Mouse (Mus musculus): ENCODE measurements around the gene Alpl. TPM values are rescaled to one million over a fixed set of nuclear protein-coding genes. Genes with fewer than 3 reads are reported as not detected.

Alpl gene
- polyA plus RNA-seq, 1 experiment from 2014 or later, result 14.6 TPM

DNA sequence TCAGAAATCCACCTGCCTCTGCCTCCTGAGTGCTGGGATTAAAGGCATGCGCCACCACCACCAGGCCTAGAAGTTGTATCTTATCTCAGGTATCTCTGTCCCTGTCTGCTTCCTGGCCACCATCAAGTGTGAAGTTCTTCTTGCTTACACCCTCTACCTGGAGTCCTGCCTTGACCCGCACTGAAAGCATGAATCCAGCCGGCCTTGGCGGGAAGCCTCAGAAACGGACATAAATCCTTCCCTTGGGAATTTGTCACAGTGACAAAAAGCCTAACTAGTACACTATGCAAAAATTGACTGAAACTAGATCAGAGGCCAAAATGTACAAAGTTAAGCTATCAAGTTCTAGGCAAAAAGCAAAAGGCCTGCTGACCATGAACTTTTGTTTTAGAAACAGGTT, 26.4 kb upstream of the Alpl start:
- ATAC-seq (ENCODE audit: low FRiP score), result no peak
- Histone ChIP-seq H3K36me3 (no peaks in the 10 kb centered on the region), H3K4me3 (replicated peaks) (no peak overlapping the region), H3K27ac (replicated peaks) (no peak overlapping the region), H3K9ac (replicated peaks) (no peak overlapping the region), H3K4me1 (peaks cover 3% of the 10 kb centered on the region; the same call in 1 of the 2 replicates), H3K4me2 (no peak overlapping the region), H3K27me3 (replicated peaks) (no peaks in the 10 kb centered on the region), H3K9me3 (replicated peaks) (no peaks in the 10 kb centered on the region)
- 88% methylated on average over 5 of the region's 5 CpGs for WGBS

DNA sequence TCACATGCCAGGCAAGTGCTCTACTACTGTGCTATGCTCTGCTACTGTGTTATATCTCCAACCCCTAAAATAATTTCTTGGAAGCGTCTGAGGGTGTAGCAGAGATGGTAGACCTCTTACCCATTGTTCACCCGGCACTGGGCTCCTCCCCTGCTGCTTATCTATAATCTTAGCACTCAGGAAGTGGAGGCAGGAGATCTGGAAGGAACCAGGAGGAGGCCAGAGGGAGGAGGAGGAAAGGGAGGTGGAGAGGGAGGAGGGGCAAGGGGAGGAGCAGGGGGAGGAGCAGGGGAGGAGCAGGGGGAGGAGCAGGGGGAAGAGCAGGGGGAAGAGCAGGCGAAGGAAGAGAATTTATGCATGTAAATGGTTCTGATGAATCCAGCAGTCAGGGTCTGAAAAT, 24.5 kb upstream of the Alpl start:
- H3K4me1 ChIP-seq, result peaks cover 3% of the 10 kb centered on the region; the same call in 1 of the 2 replicates
- H3K9ac ChIP-seq (replicated peaks), result no peak overlapping the region
- no peak for ATAC-seq (ENCODE audit: low FRiP score)
- no peak overlapping the region for H3K27ac ChIP-seq (replicated peaks)
- H3K4me2 ChIP-seq, result no peak overlapping the region
- 71% methylated on average over 3 of the region's 3 CpGs for whole genome bisulfite sequencing
- no peaks in the 10 kb centered on the region for H3K9me3 ChIP-seq (replicated peaks)
- no peaks in the 10 kb centered on the region for H3K27me3 ChIP-seq (replicated peaks)
- no peaks in the 10 kb centered on the region for H3K36me3 ChIP-seq
- no peak overlapping the region for H3K4me3 ChIP-seq (replicated peaks)

DNA sequence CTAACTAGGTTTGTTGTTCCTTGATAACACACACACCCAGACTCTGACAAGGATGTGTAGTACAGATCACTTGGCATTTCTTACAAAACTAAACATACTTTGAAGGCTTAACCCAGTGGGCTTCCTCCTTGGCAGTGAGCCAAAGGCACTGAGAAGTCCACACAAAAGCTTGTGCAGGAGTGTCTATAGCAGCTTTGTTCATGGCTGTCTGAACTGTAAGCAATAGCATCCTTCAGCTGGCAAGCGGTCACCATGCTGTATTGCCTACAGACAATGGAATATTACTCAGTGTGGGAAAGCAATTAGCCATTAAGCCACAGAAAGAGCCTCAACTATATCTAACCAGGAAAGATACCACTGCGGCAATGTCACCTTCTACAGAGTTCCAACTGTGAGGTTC, 23.3 kb upstream of the Alpl start:
- no peaks in the 10 kb centered on the region for H3K9me3 ChIP-seq (replicated peaks)
- 38% methylated on average over 2 of the region's 2 CpGs for WGBS
- no peak overlapping the region for H3K9ac ChIP-seq (replicated peaks)
- peaks cover 3% of the 10 kb centered on the region; the same call in 1 of the 2 replicates for H3K4me1 ChIP-seq
- H3K4me3 ChIP-seq (replicated peaks), result no peak overlapping the region
- no peaks in the 10 kb centered on the region for H3K27me3 ChIP-seq (replicated peaks)
- ATAC-seq (ENCODE audit: low FRiP score), result no peak
- H3K36me3 ChIP-seq, result no peaks in the 10 kb centered on the region
- H3K27ac ChIP-seq (replicated peaks), result no peak overlapping the region
- no peak overlapping the region for H3K4me2 ChIP-seq

DNA sequence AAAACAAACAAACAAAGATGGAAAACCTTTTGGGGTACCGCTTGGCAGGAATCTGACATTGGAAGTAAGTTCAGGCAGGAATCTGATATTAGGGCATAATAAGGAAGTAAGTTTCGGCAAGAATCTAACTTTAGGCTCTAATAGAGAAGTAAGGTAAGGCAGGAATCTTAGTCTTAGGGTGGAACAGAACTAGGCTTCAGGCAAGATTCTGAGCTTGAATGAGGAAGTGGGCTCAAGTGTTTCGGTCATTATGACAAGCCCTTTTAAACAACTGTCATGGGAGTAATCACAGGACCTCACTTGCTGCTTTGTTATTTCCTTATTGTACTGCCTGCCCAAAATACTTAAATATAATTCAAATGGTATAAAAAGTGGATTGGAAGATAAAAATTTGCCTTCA, 22.2 kb upstream of the Alpl start:
- Histone ChIP-seq H3K4me2 (no peak overlapping the region), H3K9me3 (replicated peaks) (no peaks in the 10 kb centered on the region), H3K9ac (replicated peaks) (no peak overlapping the region), H3K27me3 (replicated peaks) (no peaks in the 10 kb centered on the region), H3K27ac (replicated peaks) (no peak overlapping the region), H3K4me1 (peaks cover 13% of the 10 kb centered on the region), H3K4me3 (replicated peaks) (no peak overlapping the region), H3K36me3 (no peaks in the 10 kb centered on the region)
- ATAC-seq (ENCODE audit: low FRiP score), result no peak
- WGBS, result 87% methylated on average over 3 of the region's 3 CpGs

DNA sequence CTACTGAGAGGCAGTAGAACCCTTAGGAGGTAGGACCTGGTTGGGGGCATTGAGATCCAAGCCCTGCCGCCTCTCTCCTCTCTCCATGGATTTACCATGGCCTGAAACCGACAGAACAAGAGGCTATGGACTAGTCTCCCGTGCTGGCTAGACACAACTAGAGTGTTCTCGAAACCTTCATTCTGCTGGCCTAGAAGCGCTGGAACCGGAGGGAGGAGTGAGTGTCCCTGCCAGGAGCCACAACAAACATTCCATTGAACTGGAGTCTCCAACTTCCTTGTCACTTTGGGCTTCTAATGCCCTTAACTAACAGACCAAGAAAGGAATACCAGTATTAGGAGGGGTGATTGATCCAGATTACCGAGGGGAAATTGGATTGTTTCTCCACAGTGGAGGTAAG, 20.0 kb upstream of the Alpl start:
- Histone ChIP-seq H3K4me1 (peaks cover 13% of the 10 kb centered on the region), H3K27me3 (replicated peaks) (no peaks in the 10 kb centered on the region), H3K9ac (replicated peaks) (no peak overlapping the region), H3K9me3 (replicated peaks) (no peaks in the 10 kb centered on the region), H3K4me2 (no peak overlapping the region), H3K36me3 (no peaks in the 10 kb centered on the region), H3K27ac (replicated peaks) (no peak overlapping the region), H3K4me3 (replicated peaks) (no peak overlapping the region)
- 82% methylated on average over 7 of the region's 7 CpGs for WGBS
- ATAC-seq (ENCODE audit: low FRiP score), result no peak

DNA sequence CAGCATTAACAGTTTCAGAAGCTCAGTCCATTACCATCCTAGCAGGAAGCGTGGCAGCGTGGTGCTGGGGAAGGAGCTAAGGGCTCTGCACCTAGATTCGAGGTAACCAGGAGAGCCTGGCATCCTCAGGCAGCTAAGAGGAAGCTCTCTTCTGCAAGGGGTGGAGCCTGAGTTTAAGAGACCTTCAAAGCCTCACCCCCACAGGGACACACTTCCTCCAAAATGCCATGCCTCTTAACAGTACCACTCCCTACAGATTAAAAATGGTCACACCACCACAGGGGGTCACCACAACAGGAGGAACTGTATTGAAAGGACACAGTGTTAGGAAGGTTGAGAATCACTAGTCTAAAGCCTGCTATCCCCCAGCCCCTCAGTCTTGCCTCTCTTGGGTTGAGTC, 19.3 kb upstream of the Alpl start:
- Histone ChIP-seq H3K4me3 (replicated peaks) (no peak overlapping the region), H3K4me1 (peaks cover 13% of the 10 kb centered on the region), H3K9ac (replicated peaks) (no peak overlapping the region), H3K4me2 (no peak overlapping the region), H3K9me3 (replicated peaks) (no peaks in the 10 kb centered on the region), H3K36me3 (no peaks in the 10 kb centered on the region), H3K27ac (replicated peaks) (no peak overlapping the region), H3K27me3 (replicated peaks) (no peaks in the 10 kb centered on the region)
- WGBS, result 79% methylated on average over 3 of the region's 3 CpGs
- no peak for ATAC-seq (ENCODE audit: low FRiP score)

DNA sequence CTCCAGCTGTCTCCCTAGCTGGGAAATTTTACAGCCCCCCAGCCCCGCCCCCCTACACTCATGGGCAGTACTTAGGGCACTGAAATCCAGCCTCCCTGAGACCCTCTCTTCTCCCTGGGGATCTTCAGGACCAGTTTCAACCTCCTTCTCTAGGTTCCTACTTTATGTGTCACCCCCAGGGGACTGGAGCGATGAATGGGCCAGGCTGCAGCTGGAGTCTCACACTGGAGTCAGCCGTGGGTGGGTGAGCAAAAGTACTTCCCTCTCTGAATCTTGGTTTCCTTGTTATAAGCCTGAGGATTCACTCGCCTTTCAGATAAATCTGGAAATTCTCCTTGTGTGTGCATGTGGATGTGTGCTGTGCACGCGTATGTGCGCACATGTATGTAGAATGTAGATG, 18.0 kb upstream of the Alpl start:
- Histone ChIP-seq H3K27me3 (replicated peaks) (no peaks in the 10 kb centered on the region), H3K4me2 (no peak overlapping the region), H3K9ac (replicated peaks) (no peak overlapping the region), H3K9me3 (replicated peaks) (no peaks in the 10 kb centered on the region), H3K27ac (replicated peaks) (no peak overlapping the region), H3K4me1 (peaks cover 11% of the 10 kb centered on the region), H3K36me3 (no peaks in the 10 kb centered on the region), H3K4me3 (replicated peaks) (no peak overlapping the region)
- ATAC-seq (ENCODE audit: low FRiP score), result no peak
- 73% methylated on average over 7 of the region's 7 CpGs for WGBS

DNA sequence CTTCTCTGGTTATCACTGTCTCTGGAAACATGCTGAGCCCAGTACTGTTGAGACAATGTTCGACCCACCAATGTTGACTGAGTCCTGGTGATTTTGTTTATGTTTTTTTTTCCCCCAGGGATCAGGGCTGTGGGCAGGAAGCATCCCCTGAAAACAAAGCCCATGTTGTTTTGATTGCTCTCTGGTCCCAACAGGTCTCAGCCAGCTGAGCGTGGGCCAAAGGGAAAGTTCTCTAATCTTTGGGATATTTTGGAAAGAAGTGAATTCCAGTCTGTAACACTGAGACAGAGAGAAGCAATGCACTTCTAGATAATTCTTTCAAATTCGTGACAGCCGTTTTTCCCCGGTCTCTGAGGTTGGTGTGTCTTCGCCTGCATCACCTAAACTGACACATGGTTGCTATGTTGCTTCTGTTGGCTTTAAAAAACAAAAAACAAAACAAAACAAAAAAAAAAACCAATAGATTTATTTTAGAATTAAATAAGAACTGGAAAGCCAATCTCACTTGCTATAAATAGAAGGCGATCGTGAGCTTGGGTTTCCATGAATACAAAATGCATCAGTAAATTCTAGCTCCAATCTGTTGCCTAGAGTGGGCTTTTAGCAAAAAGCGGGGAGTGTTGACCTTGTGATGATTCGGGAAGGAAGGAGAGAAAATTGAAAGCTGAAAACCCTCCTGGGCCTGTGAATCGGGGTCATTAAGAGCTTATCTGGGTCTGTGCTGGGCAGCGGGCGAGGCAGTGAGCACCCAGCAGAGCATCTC, 16.9 kb upstream of the Alpl start:
- H3K27me3 ChIP-seq (replicated peaks), result no peaks in the 10 kb centered on the region
- H3K9ac ChIP-seq (replicated peaks), result no peak overlapping the region
- H3K4me3 ChIP-seq (replicated peaks), result no peak overlapping the region
- WGBS, result 73% methylated on average over 13 of the region's 13 CpGs
- peaks cover 10% of the 10 kb centered on the region for H3K4me1 ChIP-seq
- ATAC-seq (ENCODE audit: low FRiP score), result no peak
- H3K36me3 ChIP-seq, result no peaks in the 10 kb centered on the region
- no peak overlapping the region for H3K27ac ChIP-seq (replicated peaks)
- no peak overlapping the region for H3K4me2 ChIP-seq
- no peaks in the 10 kb centered on the region for H3K9me3 ChIP-seq (replicated peaks)

DNA sequence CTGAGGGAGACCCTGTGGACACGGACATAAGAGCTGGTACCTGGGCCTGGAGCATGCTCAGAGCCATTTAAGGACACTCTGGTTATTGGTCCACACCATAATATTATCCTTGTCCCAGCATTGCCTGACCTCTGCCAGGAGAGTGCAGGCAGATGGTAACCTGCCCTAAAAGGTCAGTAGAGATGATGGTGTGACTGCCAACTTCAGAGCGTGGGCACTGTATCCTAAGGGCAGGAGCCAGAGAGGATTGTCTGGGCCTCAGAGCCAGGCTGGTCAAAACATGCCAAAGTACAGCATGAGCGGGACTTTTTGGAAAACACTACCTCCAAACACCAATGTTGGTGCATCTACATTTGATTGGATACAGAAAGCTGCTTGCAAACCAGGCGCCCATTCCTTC, 13.8 kb upstream of the Alpl start:
- Histone ChIP-seq H3K4me3 (replicated peaks) (no peak overlapping the region), H3K36me3 (no peaks in the 10 kb centered on the region), H3K9ac (replicated peaks) (no peak overlapping the region), H3K4me1 (peaks cover 10% of the 10 kb centered on the region), H3K4me2 (no peak overlapping the region), H3K27ac (replicated peaks) (no peak overlapping the region), H3K9me3 (replicated peaks) (no peaks in the 10 kb centered on the region), H3K27me3 (replicated peaks) (no peaks in the 10 kb centered on the region)
- no peak for ATAC-seq (ENCODE audit: low FRiP score)
- WGBS, result 81% methylated on average over 4 of the region's 4 CpGs

DNA sequence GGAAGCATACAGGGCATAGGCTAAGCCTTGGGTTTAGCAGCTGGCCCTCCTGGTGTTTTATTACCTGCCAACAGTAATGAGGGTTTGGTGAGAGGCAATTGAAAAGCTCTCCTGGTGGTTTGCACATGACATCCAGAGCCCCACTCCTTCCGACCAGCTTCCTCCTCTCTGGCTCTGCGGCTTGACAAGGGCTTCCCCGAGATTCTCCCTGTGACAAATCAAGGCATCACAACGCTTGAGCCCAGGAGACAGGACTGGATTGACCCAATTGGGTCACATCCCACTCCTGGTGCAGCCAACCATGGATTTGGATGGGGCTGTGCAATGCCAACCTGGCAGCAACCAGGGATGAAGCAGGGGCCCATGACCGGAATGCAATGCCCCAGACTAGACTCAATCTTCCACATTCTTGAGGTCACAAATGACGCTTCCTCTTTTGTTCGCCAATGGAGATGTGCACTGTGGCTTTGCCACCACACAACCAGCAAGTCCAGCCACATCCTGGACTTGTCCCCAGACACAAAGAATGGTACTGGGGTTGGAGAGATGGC, 11.2 kb upstream of the Alpl start:
- 47% methylated on average over 7 of the region's 7 CpGs for WGBS
- Histone ChIP-seq H3K9ac (replicated peaks) (no peak overlapping the region), H3K27ac (replicated peaks) (no peak overlapping the region), H3K4me1 (no peaks in the 10 kb centered on the region), H3K27me3 (replicated peaks) (no peaks in the 10 kb centered on the region), H3K4me2 (no peak overlapping the region), H3K4me3 (replicated peaks) (no peak overlapping the region), H3K36me3 (no peaks in the 10 kb centered on the region), H3K9me3 (replicated peaks) (no peaks in the 10 kb centered on the region)
- no peak for ATAC-seq (ENCODE audit: low FRiP score)

DNA sequence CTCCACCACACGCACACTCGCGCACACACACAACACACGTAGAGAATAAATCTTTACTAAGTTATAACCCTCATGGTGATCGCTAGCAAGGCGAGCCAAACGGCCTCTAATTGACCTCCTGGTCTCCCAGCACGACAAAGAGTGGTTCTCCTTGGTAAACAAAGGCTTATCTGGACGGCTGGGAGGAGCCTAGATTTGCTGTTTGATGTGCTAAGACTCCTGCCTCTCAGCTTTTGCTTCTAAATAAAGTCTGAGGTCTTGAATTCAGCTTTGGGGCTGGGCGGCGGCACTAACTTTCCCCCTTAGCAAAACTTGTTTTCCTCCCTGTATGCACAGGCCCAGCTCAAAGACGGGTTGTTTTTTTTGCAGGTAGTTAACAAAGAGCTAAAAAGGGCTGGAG, 5.0 kb upstream of the Alpl start:
- no peak overlapping the region for H3K9ac ChIP-seq (replicated peaks)
- ATAC-seq (ENCODE audit: low FRiP score), result no peak
- 25% methylated on average over 12 of the region's 12 CpGs for WGBS
- no peak overlapping the region for H3K4me3 ChIP-seq (replicated peaks)
- H3K4me1 ChIP-seq, result peaks cover 4% of the 10 kb centered on the region; the same call in 1 of the 2 replicates
- H3K9me3 ChIP-seq (replicated peaks), result no peaks in the 10 kb centered on the region
- H3K27ac ChIP-seq (replicated peaks), result no peak overlapping the region
- peaks cover 6% of the 10 kb centered on the region; the same call in 1 of the 2 replicates for H3K27me3 ChIP-seq (replicated peaks)
- no peaks in the 10 kb centered on the region for H3K36me3 ChIP-seq
- H3K4me2 ChIP-seq, result no peak overlapping the region

DNA sequence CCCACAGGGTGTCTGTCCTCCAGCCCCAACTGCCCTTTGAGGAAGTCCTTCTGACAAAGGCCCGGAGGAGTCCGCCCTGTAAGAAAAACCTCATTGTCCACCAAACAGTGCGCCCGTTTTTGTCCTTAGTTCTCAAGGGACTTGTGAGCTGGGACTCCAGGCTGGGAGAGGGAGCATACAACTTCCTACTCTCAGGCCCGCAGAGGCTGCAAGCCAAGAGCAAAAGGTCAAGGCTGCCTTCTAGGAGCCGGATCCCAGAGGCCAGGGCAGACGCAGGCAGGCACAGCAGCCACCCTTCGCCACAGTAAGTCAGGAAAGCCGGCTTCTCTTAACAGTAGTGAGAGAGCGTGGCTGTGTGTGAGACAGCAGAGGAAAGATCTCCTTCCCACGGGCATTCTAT, 4.1 kb upstream of the Alpl start:
- H3K4me2 ChIP-seq, result no peak overlapping the region
- H3K36me3 ChIP-seq, result no peaks in the 10 kb centered on the region
- no peaks in the 10 kb centered on the region for H3K9me3 ChIP-seq (replicated peaks)
- no peak overlapping the region for H3K27ac ChIP-seq (replicated peaks)
- ATAC-seq (ENCODE audit: low FRiP score), result no peak
- no peak overlapping the region for H3K4me3 ChIP-seq (replicated peaks)
- peaks cover 12% of the 10 kb centered on the region for H3K4me1 ChIP-seq
- no peak overlapping the region for H3K9ac ChIP-seq (replicated peaks)
- 32% methylated on average over 11 of the region's 11 CpGs for WGBS
- H3K27me3 ChIP-seq (replicated peaks), result peaks cover 12% of the 10 kb centered on the region; the same call in 1 of the 2 replicates

All from neural tube, embryonic 15.5 days (tissue).